Mouse (Mus musculus): Measurements from ENCODE around the gene Taf3.

DNA sequence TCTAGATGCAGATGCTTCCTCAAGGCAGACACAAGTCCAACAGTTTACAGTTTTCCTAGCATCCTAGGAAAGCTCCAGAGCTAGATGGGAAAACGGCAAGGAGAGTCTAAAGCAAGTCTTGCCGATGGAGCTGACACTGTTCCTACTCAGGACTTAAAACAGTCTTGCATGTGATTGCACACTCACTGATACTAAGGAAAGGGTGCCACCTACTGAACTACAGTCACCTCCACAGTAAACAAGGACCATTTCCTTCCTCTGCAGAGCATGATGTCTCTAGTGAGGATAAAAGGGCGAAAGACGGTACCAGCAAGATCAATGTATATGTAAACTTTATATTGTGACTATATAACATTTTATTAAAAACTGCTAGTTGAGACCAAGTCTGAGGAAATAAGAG is 14.7 kb downstream of the Taf3 start:
- TF ChIP-seq POLR2A (IDR thresholded peaks at IDR 0.05; ENCODE audit: insufficient read depth, low read depth, low read length) (no peak), CTCF (IDR thresholded peaks at IDR 0.05) (peak; percentile 50)
